Mouse (Mus musculus) kidney, postnatal 14 days (tissue): ENCODE measurements around the gene Aak1.

Experiments
- DNase-seq: peaks from one replicate; pipeline ENCODE4 v3.0.0; 2022; ENCODE audit warnings: mixed read lengths

Aak1 gene

GRCm38 (mm10) chr6:86967166-86967565, 117.8 kb downstream of the Aak1 start:
- DNase-seq: no peak

GRCm38 (mm10) chr6:86973956-86974355, 124.6 kb downstream of the Aak1 start:
- DNase-seq: no peak

- DNase-seq: no peak
Observed at GRCm38 (mm10) chr6:86978156-86978908, 129.0 kb downstream of the Aak1 start.

- DNase-seq: no peak
Observed at GRCm38 (mm10) chr6:86978909-86979265, 129.6 kb downstream of the Aak1 start.

- no peak for DNase-seq
Observed at GRCm38 (mm10) chr6:86981206-86981605, 131.9 kb downstream of the Aak1 start.

GRCm38 (mm10) chr6:86985314-86986106, 136.2 kb downstream of the Aak1 start:
- no peak for DNase-seq

- peak; percentile 58 for DNase-seq
Observed at GRCm38 (mm10) chr6:86989576-86989975, 140.3 kb downstream of the Aak1 start.

GRCm38 (mm10) chr6:86991041-86991440, 141.7 kb downstream of the Aak1 start:
- DNase-seq: no peak

GRCm38 (mm10) chr6:86992349-86992748, 143.0 kb downstream of the Aak1 start:
- no peak for DNase-seq

- no peak for DNase-seq
Observed at GRCm38 (mm10) chr6:86994254-86994653, 144.9 kb downstream of the Aak1 start.

- DNase-seq: peak; percentile 53
Observed at GRCm38 (mm10) chr6:86996629-86997307, 147.5 kb downstream of the Aak1 start.

GRCm38 (mm10) chr6:86997360-86997759, 148.0 kb downstream of the Aak1 start:
- DNase-seq: no peak

- DNase-seq: peak; percentile 54
Observed at GRCm38 (mm10) chr6:87001995-87002394, 152.7 kb downstream of the Aak1 start.

GRCm38 (mm10) chr6:87002521-87003055, 153.3 kb downstream of the Aak1 start:
- peak; percentile 91 for DNase-seq

- DNase-seq: no peak
Observed at GRCm38 (mm10) chr6:87004099-87004498, 154.8 kb downstream of the Aak1 start.

GRCm38 (mm10) chr6:87005577-87005976, 156.3 kb downstream of the Aak1 start:
- DNase-seq: no peak

- no peak for DNase-seq
Observed at GRCm38 (mm10) chr6:87008887-87009286, 159.6 kb downstream of the Aak1 start, which contains the start of gene Nfu1. Gene Nfu1 (plus strand): TSS chr6:87009236.

- peak; percentile 96 for DNase-seq
Observed at GRCm38 (mm10) chr6:87009692-87010328, 160.5 kb downstream of the Aak1 start.

GRCm38 (mm10) chr6:87016916-87017315, 167.6 kb downstream of the Aak1 start:
- DNase-seq: peak; percentile 41

GRCm38 (mm10) chr6:87018874-87019273, 169.6 kb downstream of the Aak1 start:
- no peak for DNase-seq

GRCm38 (mm10) chr6:87021791-87022190, 172.5 kb downstream of the Aak1 start:
- no peak for DNase-seq

- no peak for DNase-seq
Observed at GRCm38 (mm10) chr6:87026980-87027379, 177.7 kb downstream of the Aak1 start.

GRCm38 (mm10) chr6:87028881-87029280, 179.6 kb downstream of the Aak1 start:
- no peak for DNase-seq
